In genomic region chr6:17748866-17749582, GRCm38 (mm10) we compare ENCODE assay signal across 8 mouse cellular contexts. TPM values are rescaled to one million over a fixed set of nuclear protein-coding genes. Genes with fewer than 3 reads are reported as not detected.
DNase-seq lines count a peak whose midpoint lies in the region; ATAC-seq and TF ChIP-seq lines count a peak whose summit lies in the region.

No protein-coding gene starts in this region.

- H3K36me3 ChIP-seq in limb, embryonic 12.5 days = no peaks in the 10 kb centered on the region
- H3K36me3 ChIP-seq in midbrain, embryonic 13.5 days = no peaks in the 10 kb centered on the region
- no peaks in the 10 kb centered on the region for H3K36me3 ChIP-seq in small intestine, adult 2 months (ENCODE audit: control insufficient read depth, insufficient read depth, low read length)

- H3K4me2 ChIP-seq in limb, embryonic 12.5 days = peak overlapping the region; percentile 66
- H3K4me2 ChIP-seq in midbrain, embryonic 13.5 days (replicated peaks) = peak overlapping the region; percentile 65

- WGBS in limb, embryonic 12.5 days = 5% methylated on average over 18 of the region's 18 CpGs
- WGBS in midbrain, embryonic 13.5 days = under 1% methylated on average over 18 of the region's 18 CpGs
- 34% methylated on average over 18 of the region's 18 CpGs for whole genome bisulfite sequencing in small intestine, adult 2 months

- DNase-seq in kidney, adult 18-20 months = peak; percentile 29
- no peak for DNase-seq in kidney, adult 11 months
- DNase-seq in embryo, embryonic 10 days (ENCODE audit: low spot score) = peak; percentile 94
- DNase-seq in heart, adult 18-20 months = peak; percentile 66 to 70
- DNase-seq in kidney, adult 8-10 months = peak; percentile 5 to 23

- H3K4me1 ChIP-seq in limb, embryonic 12.5 days (replicated peaks) = peaks cover 11% of the 10 kb centered on the region
- peaks cover 24% of the 10 kb centered on the region for H3K4me1 ChIP-seq in midbrain, embryonic 13.5 days (replicated peaks)
- H3K4me1 ChIP-seq in small intestine, adult 2 months (ENCODE audit: control insufficient read depth, insufficient read depth, insufficient read length, low read length) = no peaks in the 10 kb centered on the region

- H3K27me3 ChIP-seq in limb, embryonic 12.5 days = no peaks in the 10 kb centered on the region
- H3K27me3 ChIP-seq in midbrain, embryonic 13.5 days = no peaks in the 10 kb centered on the region
- H3K27me3 ChIP-seq in small intestine, adult 2 months (ENCODE audit: control insufficient read depth, insufficient read depth, low read length) = no peaks in the 10 kb centered on the region

- peak overlapping the region; percentile 64; the same call in 1 of the 2 replicates for H3K27ac ChIP-seq in limb, embryonic 12.5 days
- H3K27ac ChIP-seq in midbrain, embryonic 13.5 days = peak overlapping the region; percentile 98
- no peak overlapping the region for H3K27ac ChIP-seq in small intestine, adult 2 months (ENCODE audit: insufficient read depth, low read depth, low read length)

- peak overlapping the region; percentile 61 for H3K9ac ChIP-seq in limb, embryonic 12.5 days (replicated peaks)
- peak overlapping the region; percentile 85 for H3K9ac ChIP-seq in midbrain, embryonic 13.5 days (replicated peaks)

- H3K9me3 ChIP-seq in limb, embryonic 12.5 days = no peaks in the 10 kb centered on the region
- no peaks in the 10 kb centered on the region for H3K9me3 ChIP-seq in midbrain, embryonic 13.5 days

- ATAC-seq in limb, embryonic 12.5 days (ENCODE audit: insufficient number of reproducible peaks, insufficient read depth, low FRiP score, low TSS enrichment, low read depth) = peak; percentile 97
- peak; percentile 100 for ATAC-seq in midbrain, embryonic 13.5 days

- no peak for TF ChIP-seq CTCF in small intestine, adult 2 months (IDR thresholded peaks at IDR 0.05; ENCODE audit: extremely low read depth, insufficient read length, insufficient replicate concordance, low read depth, low read length)

- H3K4me3 ChIP-seq in limb, embryonic 12.5 days (replicated peaks) = peak overlapping the region; percentile 40
- peak overlapping the region; percentile 61 for H3K4me3 ChIP-seq in midbrain, embryonic 13.5 days (replicated peaks)
- H3K4me3 ChIP-seq in small intestine, adult 2 months (ENCODE audit: low read depth, low read length) = peak overlapping the region; percentile 46

- no peak for TF ChIP-seq POLR2A in small intestine, adult 2 months (IDR thresholded peaks at IDR 0.05; ENCODE audit: low read depth, low read length)

RNA-seq across cellular contexts. Expression of gene St7, which starts 56.3 kb away (rescaled TPM):
- total RNA-seq in heart, adult 18-20 months (2021) = 10 to 100 TPM; 16.0 to 16.8 TPM
- 21.7 and 24.2 TPM in 2 replicates for polyA plus RNA-seq in limb, embryonic 12.5 days (2016; fragmentation: Nextera tagmentation; extraction: Ambion mirVana)
- 62.4 and 63.0 TPM in 2 replicates for polyA plus RNA-seq in midbrain, embryonic 13.5 days (2015; fragmentation: Nextera tagmentation; extraction: Ambion mirVana)
- 2.6 and 3.3 TPM in 2 replicates for polyA plus RNA-seq in small intestine, adult 2 months (2012; rRNA removed)
